Mouse (Mus musculus) hindbrain, postnatal 0 days (tissue): ENCODE measurements around the gene Apobec3. TPM values are rescaled to one million over a fixed set of nuclear protein-coding genes. Genes with fewer than 3 reads are reported as not detected.
"Not testable (repeated sequence)": the region's sequence is repeated elsewhere in the genome, so short reads cannot be mapped to it uniquely, and the experiment has no call there.

ENCODE experiments used
- ATAC-seq: fragments of 200-750 bp; cut with Nextera tagmentation; 2 replicates; pipeline ENCODE4 v1.8.0; 2017; ENCODE audit warnings: mild to moderate bottlenecking, moderate TSS enrichment, moderate library complexity
- DNase-seq: peaks from one replicate; pipeline ENCODE4 v3.0.0-alpha.2; 2015; ENCODE audit warnings: low spot score
- H3K27ac ChIP-seq: fragments of 300-500 bp; sonication (generic); 2 replicates; pipeline ENCODE4 v1.5.1; 2014; ENCODE audit warnings: mild to moderate bottlenecking
- H3K27me3 ChIP-seq: fragments of 300-500 bp; sonication (generic); 2 replicates; pipeline ENCODE4 v1.6.1; 2014; ENCODE audit warnings: low read length, mixed read lengths; ENCODE audit not compliant: insufficient read depth
- H3K36me3 ChIP-seq: fragments of 300-500 bp; sonication (generic); 2 replicates; pipeline ENCODE4 v1.6.1; 2014; ENCODE audit warnings: low read length, mixed read lengths; ENCODE audit not compliant: insufficient read depth
- H3K4me1 ChIP-seq: fragments of 300-500 bp; sonication (generic); 2 replicates; pipeline ENCODE4 v1.6.1; 2014; ENCODE audit warnings: antibody characterized with exemption, low read length, mixed read lengths; ENCODE audit not compliant: insufficient read depth
- H3K4me2 ChIP-seq: fragments of 300-500 bp; sonication (generic); 2 replicates; pipeline ENCODE4 v1.6.1; 2014; ENCODE audit warnings: low read depth, mild to moderate bottlenecking, low read length, moderate library complexity, mixed read lengths
- H3K4me3 ChIP-seq: fragments of 300-500 bp; sonication (generic); 2 replicates; pipeline ENCODE4 v1.5.1; 2014; ENCODE audit warnings: low read length
- H3K9ac ChIP-seq: fragments of 300-500 bp; sonication (generic); replicated peaks from 2 replicates; pipeline ENCODE4 v1.6.1; 2014; ENCODE audit warnings: mild to moderate bottlenecking, low read length, moderate library complexity, mixed read lengths
- H3K9me3 ChIP-seq: fragments of 300-500 bp; sonication (generic); 2 replicates; pipeline ENCODE4 v1.6.1; 2016; ENCODE audit warnings: low read length, mixed read lengths
- CTCF ChIP-seq: IDR thresholded peaks from 2 replicates; pipeline ENCODE4 v1.5.1; 2016; ENCODE audit warnings: antibody characterized with exemption, control low read depth, low read depth
- WGBS: fragments of 180-500 bp; shearing (Covaris S2); extraction: QIAGEN DNeasy Blood & Tissue Kit; methylation state at CpG from one replicate; pipeline ENCODE4 v1.1.7; 2014; 5-methylcytosine and 5-hydroxymethylcytosine counted together
- polyA plus RNA-seq: library from polyadenylated mRNA; unstranded; fragments of >200 nt; fragmentation: Nextera tagmentation; extraction: Ambion mirVana; gene quantifications from 2 replicates; pipeline ENCODE4 v1.2.1, GENCODE M21; 2015
- total RNA-seq: library from RNA; depleted of rRNA; stranded (reverse); fragments of >200 nt; gene quantifications from 2 replicates; pipeline ENCODE4 v1.2.3, GENCODE M21; 2014

Apobec3 gene
- total and polyA plus RNA-seq, 2 experiments from 2014 or later = 3.5 to 3.9 TPM

- no peaks in the 10 kb centered on the region for H3K4me1 ChIP-seq
- H3K36me3 ChIP-seq = no peaks in the 10 kb centered on the region
- WGBS = 90% methylated on average over 2 of the region's 2 CpGs
- H3K4me3 ChIP-seq = no peak overlapping the region
- TF ChIP-seq CTCF = no peak
- H3K4me2 ChIP-seq = no peak overlapping the region
- ATAC-seq (no peak), DNase-seq (no peak)
- H3K9ac ChIP-seq = no peak overlapping the region
- H3K9me3 ChIP-seq = no peaks in the 10 kb centered on the region
- no peaks in the 10 kb centered on the region for H3K27me3 ChIP-seq
- H3K27ac ChIP-seq = no peak overlapping the region
These were observed 9.9 kb downstream of the Apobec3 start for GRCm38 (mm10) chr15:79901399-79901798.

- WGBS = 97% methylated on average over 8 of the region's 8 CpGs
- DNase-seq, H3K27ac ChIP-seq, ATAC-seq, H3K9ac ChIP-seq, H3K36me3 ChIP-seq, H3K27me3 ChIP-seq, H3K4me2 ChIP-seq, H3K4me3 ChIP-seq, H3K9me3 ChIP-seq, H3K4me1 ChIP-seq: not testable (repeated sequence)
These were observed 11.6 kb downstream of the Apobec3 start for GRCm38 (mm10) chr15:79903081-79903480.

GRCm38 (mm10) chr15:79903963-79904362 is 12.5 kb downstream of the Apobec3 start:
- TF ChIP-seq CTCF = no peak
- H3K27me3 ChIP-seq = no peaks in the 10 kb centered on the region
- no peaks in the 10 kb centered on the region for H3K9me3 ChIP-seq
- ATAC-seq (no peak), DNase-seq (no peak)
- no peak overlapping the region for H3K27ac ChIP-seq
- H3K36me3 ChIP-seq = no peaks in the 10 kb centered on the region
- H3K4me2 ChIP-seq = no peak overlapping the region
- H3K4me3 ChIP-seq = no peak overlapping the region
- no peak overlapping the region for H3K9ac ChIP-seq
- no peaks in the 10 kb centered on the region for H3K4me1 ChIP-seq

- H3K27me3 ChIP-seq, DNase-seq, H3K4me1 ChIP-seq, H3K4me3 ChIP-seq, ATAC-seq, H3K36me3 ChIP-seq, H3K9me3 ChIP-seq, H3K9ac ChIP-seq, H3K4me2 ChIP-seq, H3K27ac ChIP-seq: not testable (repeated sequence)
- WGBS = 83% methylated on average over 11 of the region's 11 CpGs
These were observed 13.2 kb downstream of the Apobec3 start for GRCm38 (mm10) chr15:79904678-79905077.

- no peak for DNase-seq
- Histone ChIP-seq H3K9me3 (no peaks in the 10 kb centered on the region), H3K4me2 (no peak overlapping the region), H3K9ac (no peak overlapping the region), H3K4me1 (no peaks in the 10 kb centered on the region), H3K36me3 (no peaks in the 10 kb centered on the region), H3K27ac (no peak overlapping the region), H3K27me3 (no peaks in the 10 kb centered on the region), H3K4me3 (no peak overlapping the region)
- 52% methylated on average over 12 of the region's 12 CpGs for WGBS
- TF ChIP-seq CTCF = no peak
- ATAC-seq = no peak
These were observed 13.8 kb downstream of the Apobec3 start for GRCm38 (mm10) chr15:79905211-79905610.

- Histone ChIP-seq H3K4me2 (no peak overlapping the region), H3K4me1 (no peaks in the 10 kb centered on the region), H3K9ac (no peak overlapping the region), H3K27me3 (no peaks in the 10 kb centered on the region), H3K27ac (no peak overlapping the region), H3K4me3 (no peak overlapping the region), H3K9me3 (no peaks in the 10 kb centered on the region), H3K36me3 (no peaks in the 10 kb centered on the region)
- WGBS = 50% methylated on average over 14 of the region's 14 CpGs
- DNase-seq = no peak
- no peak for ATAC-seq
- TF ChIP-seq CTCF = no peak
These were observed 15.4 kb downstream of the Apobec3 start for GRCm38 (mm10) chr15:79906855-79907254.

- not testable (repeated sequence) for H3K4me1 ChIP-seq, H3K9ac ChIP-seq, H3K4me2 ChIP-seq, H3K27me3 ChIP-seq, H3K4me3 ChIP-seq, ATAC-seq, H3K27ac ChIP-seq, H3K36me3 ChIP-seq, H3K9me3 ChIP-seq, DNase-seq
- WGBS = 95% methylated on average over 3 of the region's 3 CpGs
These were observed 17.5 kb downstream of the Apobec3 start for GRCm38 (mm10) chr15:79909006-79909405.
